Mouse (Mus musculus) frontal cortex, adult 2 months (tissue): Measurements from ENCODE around the gene Xlr3c. TPM values are rescaled to one million over a fixed set of nuclear protein-coding genes. Genes with fewer than 3 reads are reported as not detected.
"Not testable (repeated sequence)": the region's sequence is repeated elsewhere in the genome, so short reads cannot be mapped to it uniquely, and the experiment has no call there.

Experiments
- DNase-seq, 2 experiments: peaks; one replicate each; pipeline ENCODE4 v3.0.0; 2022; ENCODE audit warnings: low spot score in 1 of 2; ENCODE audit errors: extremely low spot score in 1 of 2
- polyA plus RNA-seq: library from polyadenylated mRNA; depleted of rRNA; stranded (reverse); fragments of >200 nt; gene quantifications from 2 replicates; pipeline ENCODE4 v1.2.3, GENCODE M21; 2012; rRNA removed

Gene Xlr3c
- 0.06 TPM in 1 of 2 replicates, not detected in the other for polyA plus RNA-seq

- DNase-seq, result not testable (repeated sequence)
These were observed at the start of gene Xlr3c for GRCm38 (mm10) chrX:73265270-73265669. Gene Xlr3c (minus strand): TSS chrX:73265390.

- peak in 1 of 2 experiments; percentile 65 for DNase-seq
These were observed 47.3 kb upstream of the Xlr3c start for GRCm38 (mm10) chrX:73312522-73312921.

DNA sequence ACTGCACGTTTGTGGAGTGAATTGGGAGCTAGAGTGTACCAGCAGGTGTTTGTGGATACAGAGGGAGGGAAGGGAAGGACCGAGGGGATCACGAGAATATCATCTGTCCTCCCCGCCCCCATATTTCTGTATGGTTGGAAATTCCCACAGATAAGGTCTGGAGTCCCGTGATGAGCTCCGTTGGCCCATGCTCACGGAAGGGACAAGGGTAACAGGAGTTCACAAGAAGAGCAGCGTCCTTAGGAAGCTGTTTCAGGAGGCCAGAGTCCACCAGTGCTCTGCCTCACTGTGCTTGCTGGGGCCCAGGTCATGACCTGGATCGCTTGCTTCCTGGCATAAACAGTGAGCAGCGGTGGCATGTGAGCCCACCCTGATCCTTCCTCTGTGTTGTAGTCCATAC is 30.6 kb upstream of the Xlr3c start:
- not testable (repeated sequence) for DNase-seq

DNA sequence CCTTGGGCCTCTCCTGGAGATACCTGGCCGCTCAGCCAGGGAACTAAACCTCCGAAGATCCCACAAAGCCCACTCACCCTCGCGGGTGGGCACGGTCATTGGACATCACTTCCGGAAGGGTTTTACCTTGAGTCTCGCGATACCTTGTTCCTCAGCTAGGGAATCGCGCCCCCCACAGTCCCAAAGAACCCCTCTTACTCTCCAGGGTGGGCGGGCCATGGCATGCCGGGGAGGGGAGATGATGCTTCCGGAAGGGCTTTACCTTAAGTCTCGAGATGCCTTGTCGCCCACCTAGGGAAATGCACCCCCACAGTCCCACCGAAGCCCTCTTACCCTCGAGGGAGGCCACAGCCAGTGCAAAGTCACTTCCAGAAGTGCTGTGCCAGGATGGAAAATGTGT is 27.7 kb upstream of the Xlr3c start, which contains the start of the genes Xlr5a and Xlr5c:
Gene Xlr5a (minus strand): TSS at position 101 of the 400 bp plus-strand sequence.
Gene Xlr5c (minus strand): TSS at position 101 of the 400 bp plus-strand sequence.
- DNase-seq, result not testable (repeated sequence)

- DNase-seq, result peak in 1 of 2 experiments; percentile 3
These were observed 2.8 kb downstream of the Xlr3c start for GRCm38 (mm10) chrX:73262428-73262827.

GRCm38 (mm10) chrX:73242821-73243325 is 22.3 kb downstream of the Xlr3c start, which contains the start of gene Xlr4c:
Gene Xlr4c (minus strand): TSS chrX:73243130.
- not testable (repeated sequence) for DNase-seq

DNA sequence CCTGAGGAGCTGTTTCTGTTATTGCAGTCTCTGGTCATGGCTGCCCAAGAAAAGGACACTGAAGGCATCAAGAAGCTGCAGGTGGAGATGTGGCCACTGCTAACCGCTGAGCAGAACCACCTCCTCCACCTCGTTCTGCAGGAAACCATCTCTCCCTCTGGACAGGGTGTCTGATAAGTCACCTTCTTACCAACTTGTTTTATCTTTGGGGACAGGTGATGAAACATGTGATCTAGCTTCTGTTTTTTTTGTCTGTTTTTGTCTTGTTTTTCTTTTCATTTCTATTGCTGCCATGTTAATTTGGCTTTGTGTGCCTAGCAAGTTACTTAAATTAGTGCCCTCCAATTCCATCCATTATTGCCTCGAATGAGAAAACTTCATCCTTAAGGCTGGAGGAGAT is 35.9 kb downstream of the Xlr3c start:
- no peak for DNase-seq

- DNase-seq, result peak; percentile 1 to 43
These were observed 36.5 kb downstream of the Xlr3c start for GRCm38 (mm10) chrX:73228606-73229214.

GRCm38 (mm10) chrX:73227914-73228605 is 37.1 kb downstream of the Xlr3c start, which contains the start of gene F8a:
Gene F8a (plus strand): TSS chrX:73228291.
- peak; percentile 69 to 72 for DNase-seq

GRCm38 (mm10) chrX:73225365-73225764 is 39.8 kb downstream of the Xlr3c start:
- DNase-seq, result no peak

DNA sequence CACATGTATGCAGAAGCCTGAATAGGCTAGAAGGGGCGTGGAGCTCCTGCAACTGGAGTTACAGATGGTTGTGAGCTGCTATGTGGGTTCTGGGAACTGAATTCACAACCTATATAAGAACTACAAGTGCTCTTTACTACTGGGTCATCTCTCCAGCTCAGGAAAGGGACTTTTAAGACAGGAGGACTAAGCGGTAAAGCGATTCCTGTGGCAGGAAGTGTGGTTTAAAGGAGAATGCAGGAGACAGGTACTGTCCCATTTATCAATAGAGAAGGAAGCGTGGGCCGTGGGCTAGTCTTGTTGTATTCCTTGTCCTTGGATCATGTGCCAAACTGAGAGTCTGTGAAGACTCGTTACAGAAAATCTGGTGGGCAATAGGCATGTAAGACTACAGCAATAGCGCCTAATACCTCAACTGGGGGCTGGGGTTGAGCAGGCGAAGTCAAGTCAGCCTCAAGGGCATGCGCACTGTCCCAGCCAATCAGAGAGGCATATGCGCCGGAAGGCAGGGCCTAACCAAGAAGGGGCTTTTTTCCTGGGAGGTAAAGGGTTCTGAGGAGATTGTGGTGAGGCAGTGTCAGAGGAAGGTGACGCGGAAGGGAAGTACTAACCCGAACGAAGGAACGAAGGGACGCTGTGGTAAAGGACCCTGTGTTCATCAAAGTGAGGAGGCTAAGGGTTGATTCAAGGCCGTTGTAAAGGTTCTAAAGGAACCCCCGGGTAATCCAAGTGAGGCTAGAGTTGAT is 51.2 kb downstream of the Xlr3c start, which contains the start of gene Xlr4b:
Gene Xlr4b (plus strand): TSS at position 515 of the 746 bp plus-strand sequence.
- DNase-seq, result not testable (repeated sequence)

Other genes starting within 250 kb of the Xlr3c start
- 0.25 and 0.30 TPM in 2 replicates for gene Pnma5, start 228.3 kb downstream of the Xlr3c start, polyA plus RNA-seq
- 14.2 and 19.4 TPM in 2 replicates for gene Pnma3, start 200.6 kb downstream of the Xlr3c start, polyA plus RNA-seq
- gene Xlr4a, start 182.9 kb downstream of the Xlr3c start, polyA plus RNA-seq, result 0.18 and 0.99 TPM in 2 replicates
- gene Xlr3a, start 168.3 kb downstream of the Xlr3c start, polyA plus RNA-seq, result 1.6 and 2.1 TPM in 2 replicates
- 0.32 and 0.46 TPM in 2 replicates for gene Gm14685, start 148.3 kb downstream of the Xlr3c start, polyA plus RNA-seq
- gene Xlr5b, start 116.6 kb downstream of the Xlr3c start, polyA plus RNA-seq, result not detected in 2 replicates
- 0.32 and 0.42 TPM in 2 replicates for gene DXBay18, start 115.9 kb downstream of the Xlr3c start, polyA plus RNA-seq
- not detected in 2 replicates for gene Spin2d, start 88.4 kb downstream of the Xlr3c start, polyA plus RNA-seq
- 3.8 and 6.8 TPM in 2 replicates for gene Xlr3b, start 73.2 kb downstream of the Xlr3c start, polyA plus RNA-seq
- 0.92 and 1.8 TPM in 2 replicates for gene Xlr4b, start 51.1 kb downstream of the Xlr3c start, polyA plus RNA-seq
- gene F8a, start 37.1 kb downstream of the Xlr3c start, polyA plus RNA-seq, result 14.7 and 16.6 TPM in 2 replicates
- gene Xlr4c, start 22.3 kb downstream of the Xlr3c start, polyA plus RNA-seq, result 0.12 and 0.40 TPM in 2 replicates
- gene Xlr5a, start 27.6 kb upstream of the Xlr3c start, polyA plus RNA-seq, result 0.13 TPM in 1 of 2 replicates, not detected in the other
- gene Xlr5c, start 27.6 kb upstream of the Xlr3c start, polyA plus RNA-seq, result not detected in 2 replicates
- not detected in 2 replicates for gene Gm45015, start 71.5 kb upstream of the Xlr3c start, polyA plus RNA-seq
- 16.9 and 17.5 TPM in 2 replicates for gene Zfp275, start 77.2 kb upstream of the Xlr3c start, polyA plus RNA-seq
- gene Gm18336, start 133.3 kb upstream of the Xlr3c start, polyA plus RNA-seq, result 0.13 and 0.16 TPM in 2 replicates
- gene Zfp92, start 145.7 kb upstream of the Xlr3c start, polyA plus RNA-seq, result 0.95 and 1.6 TPM in 2 replicates
- not detected in 2 replicates for gene Trex2, start 170.0 kb upstream of the Xlr3c start, polyA plus RNA-seq
- gene Haus7, start 193.7 kb upstream of the Xlr3c start, polyA plus RNA-seq, result 11.7 and 12.7 TPM in 2 replicates
- gene Bgn, start 218.2 kb upstream of the Xlr3c start, polyA plus RNA-seq, result 28.2 and 30.2 TPM in 2 replicates
- 29.2 and 35.8 TPM in 2 replicates for gene Atp2b3, start 237.7 kb upstream of the Xlr3c start, polyA plus RNA-seq